Mouse (Mus musculus): ENCODE measurements around the gene 1110059E24Rik. TPM values are rescaled to one million over a fixed set of nuclear protein-coding genes. Genes with fewer than 3 reads are reported as not detected.
A peak's percentile ranks its signal among the peaks of the same experiment; 100 is the strongest.

Gene 1110059E24Rik
- total and polyA plus RNA-seq, 3 experiments: 0.33 to 28.4 (median 21.3) TPM

DNA sequence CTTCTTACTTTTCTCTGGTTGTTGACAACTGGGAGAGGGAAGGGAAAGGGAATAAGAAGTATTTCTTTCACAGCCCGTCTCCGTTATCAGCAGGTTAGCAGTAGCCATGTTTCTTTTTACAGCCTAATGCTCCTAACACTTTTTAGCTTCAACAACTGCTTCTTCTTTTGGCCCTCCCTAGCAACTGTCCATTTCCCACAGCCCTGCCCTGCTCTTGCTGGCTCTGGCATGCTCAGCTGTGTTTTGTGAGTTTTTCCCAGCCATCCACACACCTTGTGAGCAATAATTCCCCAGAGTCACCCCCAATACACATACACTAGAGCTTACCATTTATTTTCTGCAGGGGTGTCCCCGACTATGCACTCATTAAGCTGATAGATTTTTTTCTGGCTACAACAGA, 75.3 kb downstream of the 1110059E24Rik start:
- DNase-seq: no peak

DNA sequence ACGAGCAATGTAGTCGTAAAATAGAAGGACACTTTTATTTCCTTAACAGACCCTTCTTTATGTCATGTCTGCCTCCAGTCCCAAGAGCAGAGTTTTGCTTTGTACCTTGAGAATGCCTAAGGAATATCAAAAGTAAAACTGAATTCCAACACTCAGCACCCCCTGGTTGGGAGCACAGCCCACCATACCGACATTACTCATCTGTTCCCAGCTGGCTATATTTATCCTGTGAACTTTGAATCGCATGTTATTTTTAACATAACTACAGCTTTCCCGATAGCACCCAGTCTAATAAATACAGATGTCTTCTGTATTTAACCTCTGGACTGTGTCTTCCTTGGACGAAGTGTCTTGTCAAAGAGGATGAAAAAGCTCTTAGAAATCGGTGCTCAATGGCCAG, 80.8 kb downstream of the 1110059E24Rik start:
- no peak for DNase-seq

DNA sequence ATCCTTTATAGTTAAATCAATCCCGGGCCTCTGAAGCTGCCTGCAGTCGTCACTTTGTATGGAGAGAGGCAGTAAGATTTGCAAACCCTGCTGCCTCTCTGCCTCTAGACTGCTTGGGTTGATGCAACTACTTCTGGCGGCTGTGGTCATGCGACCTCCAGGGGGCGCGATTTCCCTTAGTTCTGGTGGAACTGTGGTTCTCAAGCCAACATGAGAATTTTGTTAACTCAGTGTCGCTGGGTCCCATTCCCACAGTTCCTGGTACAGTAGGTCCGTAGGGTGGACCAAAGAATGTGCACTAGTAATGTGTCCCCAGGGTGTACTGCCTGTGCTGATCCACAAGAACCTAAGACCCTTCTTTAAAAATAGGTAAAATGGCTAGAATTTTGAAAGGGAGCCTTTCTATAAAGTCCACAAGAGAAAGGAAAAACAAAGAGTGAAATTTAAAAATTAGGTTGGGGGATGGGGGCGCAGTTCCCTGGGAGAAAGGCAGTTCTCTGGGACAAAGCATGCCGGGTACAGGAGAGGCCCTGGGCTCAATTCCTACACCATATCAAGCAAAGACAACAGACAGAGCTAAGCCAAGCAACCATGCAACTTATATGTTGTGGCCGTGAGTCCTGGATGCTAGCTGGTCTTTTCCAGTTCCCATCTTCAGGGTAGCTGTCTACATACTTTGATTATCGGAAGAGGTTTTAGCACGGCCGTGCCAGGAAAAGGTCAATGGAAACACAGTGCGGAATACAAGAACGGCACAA, 81.4 kb downstream of the 1110059E24Rik start:
- peak; percentile 86 for DNase-seq

DNA sequence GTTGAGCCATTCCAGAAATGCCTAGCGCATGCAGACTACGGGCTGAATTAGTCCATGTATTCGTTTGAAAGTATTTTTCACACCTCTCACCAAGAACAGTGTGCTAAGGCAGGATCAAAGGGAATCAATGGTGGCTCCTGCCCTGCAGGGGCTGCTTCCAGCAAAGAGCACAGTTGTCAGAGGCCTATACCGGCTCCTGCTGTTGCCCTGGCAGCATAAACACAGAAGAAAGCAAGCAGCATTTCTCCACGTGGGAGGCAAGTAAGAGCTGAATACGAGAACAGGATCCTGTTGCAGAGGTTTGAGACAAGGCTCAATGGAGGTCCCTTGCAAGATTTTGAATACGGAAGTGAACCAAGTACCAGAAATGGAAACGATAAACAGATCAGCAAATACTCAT, 82.0 kb downstream of the 1110059E24Rik start:
- DNase-seq: no peak

DNA sequence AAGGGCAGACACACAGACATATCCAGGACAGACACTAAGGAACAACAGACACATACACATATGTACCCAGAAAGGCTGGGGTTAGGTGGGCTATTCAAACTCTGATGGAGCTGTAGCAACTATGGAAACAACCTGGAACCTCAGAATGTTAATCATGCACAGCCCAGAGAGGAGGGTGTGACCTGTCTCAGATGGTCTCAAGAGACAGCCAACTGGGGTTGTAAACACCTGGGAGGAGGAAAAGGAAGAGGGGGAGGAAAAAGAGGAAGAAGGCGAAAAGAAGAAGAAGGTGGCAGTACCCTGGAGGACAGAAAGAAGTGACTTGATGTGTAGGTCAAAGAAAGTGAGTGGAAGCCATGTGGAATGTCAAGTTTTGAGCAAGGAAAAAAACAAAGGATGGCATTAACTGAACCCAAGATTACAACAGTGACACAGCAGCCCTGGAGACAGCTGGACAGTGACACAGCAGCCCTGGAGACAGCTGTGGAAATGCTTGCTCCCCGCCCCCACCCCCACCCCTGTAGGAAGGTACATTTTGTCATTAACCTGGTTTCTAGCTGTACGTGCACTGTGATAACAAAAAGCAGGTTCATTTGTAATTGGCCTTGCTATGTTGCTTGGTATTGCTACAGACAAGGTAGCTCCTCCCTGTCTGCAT, 84.1 kb downstream of the 1110059E24Rik start:
- DNase-seq: no peak

DNA sequence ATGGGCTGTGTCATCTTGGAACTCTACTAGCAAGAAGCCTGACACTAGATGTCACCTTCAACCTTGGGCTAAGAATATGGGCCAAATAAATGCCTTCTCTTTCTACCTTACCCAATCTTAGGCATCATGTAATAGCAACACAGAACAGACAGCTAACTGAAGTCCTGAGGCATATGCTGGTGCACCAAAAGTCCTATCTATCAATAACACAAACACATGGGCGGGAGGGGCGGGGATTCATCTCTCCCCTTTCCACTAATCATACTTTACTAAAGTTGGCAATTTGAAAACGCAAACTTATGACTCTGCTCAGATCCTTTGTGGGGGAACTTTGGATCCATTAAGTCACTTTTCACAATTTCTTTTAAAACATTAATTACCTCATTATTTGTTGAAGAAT, 84.8 kb downstream of the 1110059E24Rik start:
- no peak for DNase-seq

DNA sequence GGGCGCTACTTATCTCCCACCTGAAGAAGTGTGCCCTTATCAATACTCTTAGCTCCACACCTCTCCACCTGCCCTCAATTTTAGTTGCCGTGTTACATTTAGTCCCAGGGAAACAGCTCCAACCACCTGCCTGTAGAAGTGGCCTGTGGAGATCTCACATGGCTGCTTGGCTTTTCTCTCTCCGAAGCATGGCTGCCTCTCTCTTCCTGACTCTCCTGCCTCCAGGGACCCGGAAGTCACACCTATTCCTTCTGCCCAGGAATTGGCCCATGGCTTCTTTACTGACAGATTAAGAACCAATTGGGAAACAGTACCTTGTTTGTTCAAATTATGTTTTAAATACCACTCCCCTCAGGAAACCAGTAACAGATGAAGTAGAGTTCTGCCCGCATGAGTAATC, 86.3 kb downstream of the 1110059E24Rik start:
- no peak for DNase-seq

DNA sequence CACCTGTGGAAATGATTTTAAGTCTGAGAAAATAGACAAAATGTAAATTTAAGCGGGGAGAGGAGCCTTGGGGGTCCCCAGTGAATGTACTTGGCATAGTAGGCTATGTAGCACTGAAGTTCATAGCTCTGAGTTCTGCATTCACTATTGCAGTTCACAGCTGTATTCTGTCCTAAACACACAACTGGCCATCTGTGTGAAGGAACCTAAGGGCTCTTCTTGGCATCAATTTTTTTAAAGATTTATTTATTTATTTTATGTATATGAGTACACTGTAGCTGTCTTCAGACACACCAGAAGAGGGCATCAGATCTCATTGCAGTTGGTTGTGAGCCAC, 88.3 kb downstream of the 1110059E24Rik start:
- no peak for DNase-seq

DNA sequence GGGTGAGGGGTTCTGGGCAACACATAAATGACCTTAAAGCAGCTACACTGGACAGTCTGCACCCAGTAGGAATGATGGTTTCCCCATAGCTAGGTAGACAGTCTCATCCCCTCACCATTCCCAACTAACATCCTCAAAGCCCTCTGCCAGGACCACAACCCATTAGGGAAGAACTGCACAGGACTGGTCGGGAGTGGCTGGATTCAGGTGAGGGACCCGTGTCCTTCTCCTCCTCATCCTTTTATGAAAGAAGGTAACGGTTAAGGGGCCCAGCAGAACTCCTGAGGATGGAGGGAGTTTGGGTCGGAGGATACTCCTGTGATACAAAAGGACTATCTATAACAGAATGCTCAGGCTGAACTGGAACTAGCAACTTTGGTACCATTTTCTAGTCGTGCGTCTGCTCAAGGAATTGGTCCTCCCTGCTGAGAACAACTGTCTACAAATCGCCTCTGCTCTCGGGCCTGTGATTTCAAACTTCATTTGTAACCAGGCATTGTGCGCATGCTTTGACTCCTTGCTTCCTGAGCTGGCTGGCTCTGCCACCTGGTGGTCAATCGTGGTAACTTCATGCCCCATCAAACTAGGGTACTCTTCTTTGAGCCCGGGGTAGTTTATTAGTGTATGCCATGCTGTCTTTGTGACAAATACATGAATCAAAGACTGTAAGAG, 88.9 kb downstream of the 1110059E24Rik start:
- peak; percentile 72 for DNase-seq

DNA sequence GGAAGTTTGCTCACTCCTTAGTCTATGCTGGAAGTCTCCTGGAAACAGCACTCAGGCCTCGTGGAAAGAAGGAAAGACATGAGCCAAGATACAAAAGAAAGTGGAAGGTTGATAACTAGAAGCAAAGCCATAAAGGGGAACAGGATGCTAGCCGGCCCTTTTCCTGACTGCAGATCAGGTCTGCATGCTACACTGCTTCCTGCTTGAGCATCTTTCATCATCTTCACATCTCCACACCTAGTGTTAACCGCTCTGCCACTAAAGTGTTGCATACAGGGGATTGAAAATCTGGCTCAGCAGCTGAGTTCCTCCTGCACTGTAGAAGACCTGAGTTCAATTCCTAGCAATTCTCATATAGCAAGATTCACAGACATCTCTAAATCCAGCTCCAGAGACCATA, 89.8 kb downstream of the 1110059E24Rik start:
- no peak for DNase-seq

DNA sequence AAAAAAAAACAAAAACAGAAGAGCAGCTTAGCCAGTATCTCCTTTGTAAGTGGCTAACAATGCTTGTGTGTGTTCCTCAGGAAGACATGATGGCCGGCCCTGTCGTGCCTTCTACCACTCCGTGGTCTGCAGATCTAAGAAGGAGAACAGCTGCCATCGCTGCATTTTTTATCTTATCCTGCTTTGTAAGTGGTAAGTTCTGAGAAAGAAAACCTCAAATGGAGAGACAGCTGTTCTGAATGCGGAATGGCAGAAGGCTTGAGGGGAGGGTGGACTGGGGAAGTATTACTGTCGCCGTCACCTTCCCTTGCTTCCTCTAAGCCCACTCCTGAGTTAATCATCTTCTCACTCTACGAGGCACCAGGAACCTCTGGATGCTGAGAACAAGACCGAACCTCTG, 100.0 kb downstream of the 1110059E24Rik start:
- no peak for DNase-seq

DNA sequence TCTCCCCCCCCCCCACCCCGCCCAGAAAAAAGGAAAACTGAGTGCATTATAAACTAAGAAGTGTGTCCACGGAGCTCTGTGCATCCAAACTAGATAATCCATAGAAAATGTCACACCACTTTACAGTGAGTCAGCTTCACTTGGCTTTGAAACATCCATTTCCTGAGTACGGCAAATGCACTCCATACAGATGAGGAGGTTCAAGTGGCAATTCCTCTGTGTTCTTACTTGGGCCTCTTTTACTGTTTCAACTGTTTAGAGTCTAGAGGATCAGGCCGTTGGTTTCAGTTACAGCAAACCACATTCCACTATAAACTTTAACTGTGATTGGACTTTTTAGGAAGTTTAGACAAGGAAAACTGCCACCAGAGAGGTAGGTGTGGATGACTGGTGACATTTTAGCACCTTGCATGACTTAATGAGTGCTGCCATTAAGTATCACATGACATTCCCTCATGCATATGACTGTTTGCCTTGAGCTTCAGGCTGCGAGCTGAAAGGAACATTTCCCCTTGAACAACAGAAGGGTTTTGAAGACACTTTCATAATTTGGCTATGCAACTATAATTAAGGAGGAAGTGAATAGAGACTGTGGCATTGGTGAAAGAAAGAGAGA, 100.7 kb downstream of the 1110059E24Rik start:
- DNase-seq: no peak

DNA sequence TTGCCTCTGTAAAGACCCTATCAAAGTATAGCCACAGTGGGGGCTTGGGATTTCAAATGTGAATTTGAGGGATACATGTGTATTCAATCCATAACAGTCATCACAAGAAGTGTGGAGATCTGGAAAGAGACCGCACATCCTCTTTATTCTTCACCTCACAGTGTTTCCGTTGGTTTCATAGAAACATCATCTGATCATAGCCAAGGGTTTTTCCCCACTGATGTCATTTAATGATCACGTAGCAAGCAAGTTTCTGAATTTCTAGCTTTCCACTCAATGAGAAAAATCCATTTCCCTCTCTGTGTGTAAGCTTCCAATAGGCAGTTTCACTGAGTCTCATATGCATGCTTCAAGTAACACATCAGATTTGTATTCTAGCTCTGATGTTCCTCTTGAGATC, 103.1 kb downstream of the 1110059E24Rik start:
- no peak for DNase-seq

DNA sequence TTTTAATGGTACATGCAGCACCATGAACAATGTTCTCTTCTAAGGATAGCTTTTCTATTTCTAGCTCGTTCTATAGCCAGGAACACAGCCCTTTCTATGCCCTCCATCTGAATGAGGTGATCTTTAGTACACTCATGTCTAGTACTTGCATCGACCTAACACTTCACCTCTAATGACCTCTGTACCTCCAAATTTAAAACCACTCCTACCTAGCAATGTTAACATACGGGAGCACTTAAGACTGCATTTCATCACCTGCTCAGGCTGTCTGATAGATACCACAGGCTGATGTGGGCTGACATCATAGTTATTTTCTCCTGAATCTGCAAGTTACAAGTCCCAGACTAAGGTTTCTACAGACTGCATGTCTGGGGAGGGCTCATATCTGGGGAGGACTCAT, 103.8 kb downstream of the 1110059E24Rik start:
- DNase-seq: no peak

DNA sequence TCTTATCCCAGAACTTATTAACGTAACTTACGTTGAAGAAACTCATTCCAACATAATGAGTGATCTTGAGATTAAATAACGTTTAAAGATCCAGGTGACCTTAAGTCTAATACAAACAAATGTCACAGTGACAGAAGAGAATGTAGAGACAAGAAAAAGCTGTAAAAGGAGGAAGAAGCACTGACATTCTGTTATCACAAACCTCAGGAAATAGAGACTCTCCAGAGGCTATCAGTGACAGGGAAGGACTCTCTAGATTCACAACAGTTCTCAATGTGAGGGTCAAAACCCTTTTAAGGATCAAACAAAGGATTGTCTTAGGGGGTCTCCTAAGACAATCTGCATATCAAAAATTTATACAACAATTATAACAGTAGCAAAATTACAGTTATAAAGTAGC, 115.7 kb downstream of the 1110059E24Rik start:
- no peak for DNase-seq

Other genes starting within 250 kb of the 1110059E24Rik start
- gene Gda, start 179.5 kb downstream of the 1110059E24Rik start, total RNA-seq (2021): 10 to 100 TPM in 1 of 2 experiments, 1 to 10 TPM in 1; 10.0 to 13.3 TPM
- 9.6 and 11.6 TPM in 2 replicates for gene Gda, start 179.5 kb downstream of the 1110059E24Rik start, polyA plus RNA-seq (2012; rRNA removed)
- 10 to 100 TPM; 39.3 to 41.6 TPM for gene Abhd17b, start 209 bp upstream of the 1110059E24Rik start, total RNA-seq (2021)
- 21.0 and 32.1 TPM in 2 replicates for gene Abhd17b, start 209 bp upstream of the 1110059E24Rik start, polyA plus RNA-seq (2012; rRNA removed)
- 10 to 100 TPM; 16.4 to 21.6 TPM for gene Cemip2, start 125.4 kb upstream of the 1110059E24Rik start, total RNA-seq (2021)
- 3.3 and 3.7 TPM in 2 replicates for gene Cemip2, start 125.4 kb upstream of the 1110059E24Rik start, polyA plus RNA-seq (2012; rRNA removed)

All from adrenal gland, adult 2 months (tissue).